Mouse (Mus musculus) intestine, embryonic 16.5 days (tissue): ENCODE data around the gene Ago3. TPM values are rescaled to one million over a fixed set of nuclear protein-coding genes. Genes with fewer than 3 reads are reported as not detected.

Experiments used
- ATAC-seq: fragments of 200-750 bp; cut with Nextera tagmentation; 2 replicates; pipeline ENCODE4 v1.8.0; 2017; ENCODE audit warnings: moderate TSS enrichment, moderate library complexity
- H3K27ac ChIP-seq: fragments of 300-500 bp; sonication (generic); 2 replicates; pipeline ENCODE4 v1.5.1; 2014; ENCODE audit warnings: mild to moderate bottlenecking, low read length
- H3K27me3 ChIP-seq: fragments of 300-500 bp; sonication (generic); replicated peaks from 2 replicates; pipeline ENCODE4 v1.6.1; 2014; ENCODE audit warnings: low read length, control low read depth, mixed read lengths; ENCODE audit not compliant: control insufficient read depth, insufficient read depth
- H3K36me3 ChIP-seq: fragments of 300-500 bp; sonication (generic); 2 replicates; pipeline ENCODE4 v1.6.1; 2014; ENCODE audit warnings: low read length, control low read depth; ENCODE audit not compliant: control insufficient read depth, insufficient read depth
- H3K4me1 ChIP-seq: fragments of 300-500 bp; sonication (generic); 2 replicates; pipeline ENCODE4 v1.6.1; 2014; ENCODE audit warnings: low read length, control low read depth, mixed read lengths; ENCODE audit not compliant: control insufficient read depth, insufficient read depth
- H3K4me2 ChIP-seq: fragments of 300-500 bp; sonication (generic); 2 replicates; pipeline ENCODE4 v1.6.1; 2014; ENCODE audit warnings: low read depth, low read length, control low read depth
- H3K4me3 ChIP-seq: fragments of 300-500 bp; sonication (generic); 2 replicates; pipeline ENCODE4 v1.5.1; 2014; ENCODE audit warnings: mild to moderate bottlenecking, low read length
- H3K9ac ChIP-seq: fragments of 300-500 bp; sonication (generic); 2 replicates; pipeline ENCODE4 v1.6.1; 2014; ENCODE audit warnings: low read depth, low read length
- H3K9me3 ChIP-seq: fragments of 300-500 bp; sonication (generic); 2 replicates; pipeline ENCODE4 v1.6.1; 2016; ENCODE audit warnings: low read length, control low read depth; ENCODE audit not compliant: control insufficient read depth
- WGBS: fragments of 180-500 bp; shearing (Covaris S2); extraction: QIAGEN DNeasy Blood & Tissue Kit; methylation state at CpG from one replicate; pipeline ENCODE4 v1.1.7; 2014; 5-methylcytosine and 5-hydroxymethylcytosine counted together
- polyA plus RNA-seq: library from polyadenylated mRNA; unstranded; fragments of >200 nt; fragmentation: Nextera tagmentation; extraction: Ambion mirVana; gene quantifications from 2 replicates; pipeline ENCODE4 v1.2.1, GENCODE M21; 2015

The Ago3 gene
- polyA plus RNA-seq, 1 experiment from 2014 or later = 10.6 TPM

GRCm38 (mm10) chr4:126319806-126320205 lies 109.5 kb downstream of the Ago3 start:
- H3K36me3 ChIP-seq = peaks cover 22% of the 10 kb centered on the region
- no peak overlapping the region for H3K27ac ChIP-seq
- ATAC-seq = no peak
- H3K9me3 ChIP-seq = no peaks in the 10 kb centered on the region
- no peaks in the 10 kb centered on the region; the same call in 1 of the 2 replicates for H3K27me3 ChIP-seq
- H3K4me2 ChIP-seq = no peak overlapping the region
- H3K4me1 ChIP-seq = peaks cover 10% of the 10 kb centered on the region
- WGBS = 80% methylated on average over 6 of the region's 6 CpGs
- no peak overlapping the region for H3K4me3 ChIP-seq
- H3K9ac ChIP-seq = no peak overlapping the region

- Histone ChIP-seq H3K9me3 (no peaks in the 10 kb centered on the region), H3K4me1 (peaks cover 10% of the 10 kb centered on the region), H3K36me3 (peaks cover 22% of the 10 kb centered on the region), H3K27ac (no peak overlapping the region), H3K27me3 (no peaks in the 10 kb centered on the region), H3K4me2 (no peak overlapping the region), H3K4me3 (no peak overlapping the region), H3K9ac (no peak overlapping the region)
- WGBS = 94% methylated on average over 13 of the region's 13 CpGs
- no peak for ATAC-seq
Observed at GRCm38 (mm10) chr4:126316443-126317040, 112.8 kb downstream of the Ago3 start.

DNA sequence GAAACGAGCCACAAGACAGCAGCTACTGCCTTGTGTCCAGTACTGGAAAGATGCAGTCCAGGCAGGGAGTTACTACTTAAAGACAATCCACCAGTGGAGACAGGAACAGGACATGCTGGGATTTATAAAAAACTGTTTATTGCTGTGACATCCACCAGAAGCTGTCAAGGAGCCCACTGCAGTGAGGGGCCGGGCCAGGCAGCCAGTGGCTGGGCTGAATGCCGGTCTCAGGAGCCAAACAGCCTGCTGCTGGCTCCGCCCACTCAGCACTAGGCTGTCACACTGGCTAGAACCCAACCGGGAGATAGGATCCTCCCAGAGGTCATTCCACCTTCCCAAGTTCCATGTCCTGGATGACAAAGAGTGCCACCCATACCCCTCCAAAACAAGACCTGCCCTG lies 113.4 kb downstream of the Ago3 start:
- no peak overlapping the region for H3K9ac ChIP-seq
- peak; percentile 7; the same call in 1 of the 2 replicates for ATAC-seq
- H3K27ac ChIP-seq = no peak overlapping the region
- H3K4me2 ChIP-seq = no peak overlapping the region
- WGBS = 30% methylated on average over 5 of the region's 5 CpGs
- no peaks in the 10 kb centered on the region for H3K9me3 ChIP-seq
- H3K4me1 ChIP-seq = peaks cover 10% of the 10 kb centered on the region
- no peaks in the 10 kb centered on the region for H3K27me3 ChIP-seq
- H3K36me3 ChIP-seq = peaks cover 22% of the 10 kb centered on the region
- H3K4me3 ChIP-seq = no peak overlapping the region

DNA sequence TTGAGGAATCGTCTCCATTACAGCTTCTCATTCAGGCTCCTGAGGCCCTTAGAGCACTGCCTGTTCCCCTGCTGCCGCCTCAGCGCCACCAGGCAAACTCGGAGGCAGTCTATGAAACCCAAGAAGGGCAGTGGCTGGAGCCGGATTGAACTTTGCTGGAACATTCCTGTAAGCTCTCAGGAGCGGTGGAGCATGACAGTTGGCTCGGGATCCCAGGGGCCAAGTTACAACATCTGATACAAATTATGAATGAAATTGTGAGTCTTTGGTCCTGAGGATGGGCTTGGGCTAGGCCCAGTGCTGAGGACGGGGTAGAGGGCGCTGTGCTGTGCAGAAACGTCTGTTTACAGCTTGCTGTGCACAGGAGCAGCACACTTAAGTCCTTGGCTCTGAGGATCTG lies 115.0 kb downstream of the Ago3 start:
- no peak for ATAC-seq
- WGBS = 65% methylated on average over 10 of the region's 10 CpGs
- no peaks in the 10 kb centered on the region for H3K9me3 ChIP-seq
- no peak overlapping the region for H3K4me2 ChIP-seq
- peaks cover 22% of the 10 kb centered on the region for H3K36me3 ChIP-seq
- no peak overlapping the region for H3K9ac ChIP-seq
- peaks cover 4% of the 10 kb centered on the region; the same call in 1 of the 2 replicates for H3K4me1 ChIP-seq
- H3K27me3 ChIP-seq = no peaks in the 10 kb centered on the region
- H3K27ac ChIP-seq = no peak overlapping the region
- H3K4me3 ChIP-seq = no peak overlapping the region

DNA sequence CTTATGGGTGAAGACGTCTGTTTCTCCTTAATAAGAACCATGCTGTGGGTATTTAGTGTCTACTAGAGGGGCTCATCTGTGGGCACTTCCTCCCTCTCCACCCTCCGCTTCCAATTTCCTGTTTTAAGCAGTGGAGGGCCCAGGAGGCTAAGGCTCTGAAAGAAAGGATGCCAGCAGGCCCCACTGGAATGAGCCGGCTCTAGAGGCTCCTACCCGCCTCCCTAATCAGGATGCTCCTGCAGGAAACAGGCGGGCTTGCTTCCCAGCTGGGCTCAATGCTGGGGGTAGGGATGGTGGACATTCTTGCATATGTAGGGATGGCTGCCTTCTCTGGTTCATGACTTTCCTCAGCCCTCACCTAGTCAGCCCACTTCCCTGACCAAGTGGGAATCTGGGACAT lies 116.2 kb downstream of the Ago3 start:
- no peaks in the 10 kb centered on the region for H3K27me3 ChIP-seq
- peaks cover 4% of the 10 kb centered on the region; the same call in 1 of the 2 replicates for H3K4me1 ChIP-seq
- 43% methylated on average over 5 of the region's 5 CpGs for WGBS
- no peak for ATAC-seq
- H3K36me3 ChIP-seq = peaks cover 22% of the 10 kb centered on the region
- no peak overlapping the region for H3K4me2 ChIP-seq
- no peak overlapping the region for H3K4me3 ChIP-seq
- H3K27ac ChIP-seq = no peak overlapping the region
- no peaks in the 10 kb centered on the region for H3K9me3 ChIP-seq
- H3K9ac ChIP-seq = no peak overlapping the region

- ATAC-seq = no peak
Observed at GRCm38 (mm10) chr4:126311566-126312200, 117.7 kb downstream of the Ago3 start.

DNA sequence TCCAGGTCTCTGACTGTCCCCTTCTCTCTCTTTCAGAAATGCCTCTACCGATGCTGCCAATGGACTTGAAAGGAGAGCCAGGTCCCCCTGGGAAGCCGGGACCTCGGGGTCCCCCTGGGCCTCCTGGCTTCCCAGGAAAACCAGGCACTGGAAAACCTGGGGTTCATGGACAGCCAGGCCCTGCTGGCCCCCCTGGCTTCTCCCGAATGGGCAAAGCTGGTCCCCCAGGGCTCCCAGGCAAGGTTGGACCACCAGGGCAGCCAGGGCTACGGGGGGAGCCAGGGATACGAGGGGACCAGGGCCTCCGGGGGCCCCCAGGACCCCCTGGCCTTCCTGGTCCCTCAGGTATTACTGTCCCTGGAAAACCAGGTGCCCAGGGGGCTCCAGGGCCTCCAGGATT lies 119.0 kb downstream of the Ago3 start:
- no peaks in the 10 kb centered on the region; the same call in 1 of the 2 replicates for H3K36me3 ChIP-seq
- H3K27ac ChIP-seq = no peak overlapping the region
- H3K27me3 ChIP-seq = no peaks in the 10 kb centered on the region
- 78% methylated on average over 7 of the region's 7 CpGs for WGBS
- no peak overlapping the region for H3K4me3 ChIP-seq
- no peak for ATAC-seq
- 0 out of 2 replicates have a peak, but pooled peaks cover 7% of the 10 kb centered on the region for H3K9me3 ChIP-seq
- H3K4me1 ChIP-seq = no peaks in the 10 kb centered on the region
- no peak overlapping the region for H3K4me2 ChIP-seq
- H3K9ac ChIP-seq = no peak overlapping the region

More at GRCm38 (mm10) chr4:126311566-126312200, 117.7 kb downstream of the Ago3 start:
- Histone ChIP-seq H3K4me1 (peaks cover 4% of the 10 kb centered on the region; the same call in 1 of the 2 replicates), H3K9me3 (no peaks in the 10 kb centered on the region), H3K27ac (no peak overlapping the region), H3K9ac (no peak overlapping the region), H3K27me3 (no peaks in the 10 kb centered on the region), H3K4me3 (no peak overlapping the region), H3K4me2 (no peak overlapping the region), H3K36me3 (peaks cover 10% of the 10 kb centered on the region; the same call in 1 of the 2 replicates)
- 87% methylated on average over 16 of the region's 16 CpGs for WGBS

GRCm38 (mm10) chr4:126309922-126310309 lies 119.4 kb downstream of the Ago3 start:
- 2% methylated on average over 7 of the region's 7 CpGs for WGBS
- no peak overlapping the region for H3K9ac ChIP-seq
- H3K27ac ChIP-seq = no peak overlapping the region
- H3K27me3 ChIP-seq = no peaks in the 10 kb centered on the region
- no peaks in the 10 kb centered on the region for H3K4me1 ChIP-seq
- peak overlapping the region; percentile 45 for H3K4me2 ChIP-seq
- H3K36me3 ChIP-seq = no peaks in the 10 kb centered on the region; the same call in 1 of the 2 replicates
- H3K9me3 ChIP-seq = 0 out of 2 replicates have a peak, but pooled peaks cover 7% of the 10 kb centered on the region
- ATAC-seq = peak; percentile 75
- 0 out of 2 replicates have a peak overlapping the region, but pooled peaks have one; percentile 0 for H3K4me3 ChIP-seq

GRCm38 (mm10) chr4:126309211-126309921 lies 120.0 kb downstream of the Ago3 start:
- no peaks in the 10 kb centered on the region; the same call in 1 of the 2 replicates for H3K36me3 ChIP-seq
- no peak overlapping the region for H3K9ac ChIP-seq
- 0 out of 2 replicates have a peak overlapping the region, but pooled peaks have one; percentile 0 for H3K4me3 ChIP-seq
- peak overlapping the region; percentile 45 for H3K4me2 ChIP-seq
- no peak overlapping the region for H3K27ac ChIP-seq
- 19% methylated on average over 20 of the region's 20 CpGs for WGBS
- no peaks in the 10 kb centered on the region for H3K4me1 ChIP-seq
- no peaks in the 10 kb centered on the region for H3K27me3 ChIP-seq
- ATAC-seq = peak; percentile 63; the same call in 1 of the 2 replicates
- H3K9me3 ChIP-seq = 0 out of 2 replicates have a peak, but pooled peaks cover 7% of the 10 kb centered on the region
